ENCODE assay signal across 16 mouse cellular contexts in genomic region chr10:19584846-19585245, GRCm38 (mm10). TPM values are rescaled to one million over a fixed set of nuclear protein-coding genes. Genes with fewer than 3 reads are reported as not detected.
"Had no signal": no experiment of that assay in that cellular context is flagged by ENCODE, and none has a peak within 500 bp of the region (broad histone marks: within the 10 kb centered on the region; RNA-seq: fewer than 3 reads in every experiment).

No protein-coding gene starts in this region.

- DNase-seq: kidney, adult 8-10 months; kidney, postnatal 25 days; lung, postnatal 14 days; retina, postnatal 1 day; right cerebral cortex, postnatal 4 days had no signal

- H3K9ac ChIP-seq: limb, embryonic 12.5 days; lung, embryonic 15.5 days; midbrain, embryonic 15.5 days; neural tube, embryonic 12.5 days; stomach, embryonic 15.5 days had no signal

- H3K27ac ChIP-seq: limb, embryonic 12.5 days; lung, embryonic 15.5 days; midbrain, embryonic 10.5 days; midbrain, embryonic 15.5 days; neural tube, embryonic 12.5 days; stomach, embryonic 15.5 days had no signal

- H3K4me1 ChIP-seq: limb, embryonic 12.5 days; lung, embryonic 15.5 days; midbrain, embryonic 10.5 days; midbrain, embryonic 15.5 days; neural tube, embryonic 12.5 days; stomach, embryonic 15.5 days had no signal

- H3K4me3 ChIP-seq: limb, embryonic 12.5 days; lung, embryonic 15.5 days; midbrain, embryonic 10.5 days; midbrain, embryonic 15.5 days; neural tube, embryonic 12.5 days; stomach, embryonic 15.5 days had no signal

- H3K9me3 ChIP-seq: limb, embryonic 12.5 days; lung, embryonic 15.5 days; midbrain, embryonic 10.5 days; midbrain, embryonic 15.5 days; neural tube, embryonic 12.5 days; stomach, embryonic 15.5 days had no signal

- H3K27me3 ChIP-seq: limb, embryonic 12.5 days; lung, embryonic 15.5 days; midbrain, embryonic 15.5 days; neural tube, embryonic 12.5 days; stomach, embryonic 15.5 days had no signal

- H3K36me3 ChIP-seq: limb, embryonic 12.5 days; lung, embryonic 15.5 days; midbrain, embryonic 10.5 days; midbrain, embryonic 15.5 days; neural tube, embryonic 12.5 days; stomach, embryonic 15.5 days had no signal

- ATAC-seq: intestine, embryonic 16.5 days; midbrain, embryonic 15.5 days had no signal

- H3K4me2 ChIP-seq: limb, embryonic 12.5 days; lung, embryonic 15.5 days; midbrain, embryonic 15.5 days; neural tube, embryonic 12.5 days; stomach, embryonic 15.5 days had no signal

RNA-seq across cellular contexts. Expression of gene Il22ra2, which starts 37.0 kb away (rescaled TPM):
- total RNA-seq: left cerebral cortex, postnatal 36 days; liver, adult 2 months had no signal
- polyA plus RNA-seq: intestine, embryonic 16.5 days; kidney, embryonic 16.5 days; limb, embryonic 12.5 days; liver, adult 2 months; midbrain, embryonic 10.5 days; midbrain, embryonic 15.5 days; neural tube, embryonic 12.5 days; testis, adult 2 months had no signal
